Mouse (Mus musculus): ENCODE measurements around the gene Gja1. TPM values are rescaled to one million over a fixed set of nuclear protein-coding genes. Genes with fewer than 3 reads are reported as not detected.

The Gja1 gene
- polyA plus RNA-seq, 1 experiment from 2014 or later, result 141 TPM

DNA sequence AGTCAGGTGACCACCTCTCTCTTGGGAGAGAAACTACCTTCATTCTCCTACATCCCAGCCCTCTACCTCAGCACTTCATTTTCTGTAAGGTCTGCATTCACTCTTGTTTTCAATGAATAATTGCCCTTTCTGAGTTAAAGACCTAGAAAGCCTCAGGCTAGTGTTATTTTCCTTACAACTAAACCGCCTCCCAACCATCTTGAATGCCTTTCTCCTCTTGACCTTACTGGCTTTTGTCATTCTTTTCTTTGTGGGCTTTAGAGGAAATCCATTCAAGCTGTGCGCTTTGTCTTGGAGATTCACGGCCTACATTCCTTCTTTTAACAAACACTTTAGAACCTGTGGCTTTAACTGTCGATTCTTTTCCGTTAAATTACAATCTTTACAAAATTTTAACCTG, 3.0 kb upstream of the Gja1 start:
- DNase-seq (ENCODE audit: low spot score) (no peak), ATAC-seq (ENCODE audit: low FRiP score, low TSS enrichment) (no peak)
- Histone ChIP-seq H3K4me3 (ENCODE audit: low read depth, low read length) (no peak overlapping the region), H3K27ac (replicated peaks) (no peak overlapping the region), H3K36me3 (ENCODE audit: control insufficient read depth, insufficient read depth, low read length) (no peaks in the 10 kb centered on the region), H3K27me3 (ENCODE audit: control insufficient read depth, insufficient read depth, low read length) (no peaks in the 10 kb centered on the region), H3K9ac (ENCODE audit: low read length) (no peak overlapping the region), H3K9me3 (ENCODE audit: control insufficient read depth, low read length) (no peaks in the 10 kb centered on the region), H3K4me2 (replicated peaks; ENCODE audit: low read depth) (no peak overlapping the region), H3K4me1 (replicated peaks; ENCODE audit: control insufficient read depth, insufficient read depth) (no peaks in the 10 kb centered on the region)
- 62% methylated on average over 5 of the region's 5 CpGs for WGBS
- no peak for TF ChIP-seq EP300 (optimal IDR thresholded peaks at IDR 0.05)
- no peak for TF ChIP-seq CTCF (IDR thresholded peaks at IDR 0.05; ENCODE audit: low read depth)

DNA sequence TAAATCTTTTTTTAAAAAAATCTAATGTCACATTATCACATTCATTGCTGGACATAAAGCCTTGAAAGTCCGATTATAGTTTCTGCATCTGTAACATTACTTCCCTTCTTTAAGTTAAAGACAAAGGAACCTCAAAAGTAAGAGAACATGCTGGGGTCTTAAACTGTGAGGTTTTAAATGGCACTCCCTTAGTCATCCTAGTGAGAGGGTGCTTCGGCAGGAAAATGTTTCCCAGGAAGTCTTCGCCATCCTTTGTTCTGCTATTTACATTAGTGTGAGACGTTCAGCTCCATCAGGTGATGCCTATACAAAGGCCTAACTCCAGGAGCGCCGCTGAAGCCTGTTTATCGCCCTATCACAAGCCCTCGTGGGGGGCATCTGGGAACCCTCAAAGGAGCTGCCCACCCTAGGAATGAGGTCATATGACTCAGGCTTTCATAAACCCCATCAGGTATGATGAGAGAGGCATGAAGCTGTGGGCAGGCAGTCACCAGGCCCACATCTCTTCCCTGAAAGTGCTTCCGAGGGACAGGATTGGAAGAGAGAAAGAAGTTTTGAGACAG, 1.1 kb upstream of the Gja1 start:
- Histone ChIP-seq H3K4me1 (replicated peaks; ENCODE audit: control insufficient read depth, insufficient read depth) (no peaks in the 10 kb centered on the region), H3K4me3 (ENCODE audit: low read depth, low read length) (no peak overlapping the region), H3K27ac (replicated peaks) (0 out of 2 replicates have a peak overlapping the region, but pooled peaks have one; percentile 18), H3K9me3 (ENCODE audit: control insufficient read depth, low read length) (no peaks in the 10 kb centered on the region), H3K36me3 (ENCODE audit: control insufficient read depth, insufficient read depth, low read length) (no peaks in the 10 kb centered on the region), H3K27me3 (ENCODE audit: control insufficient read depth, insufficient read depth, low read length) (no peaks in the 10 kb centered on the region), H3K4me2 (replicated peaks; ENCODE audit: low read depth) (no peak overlapping the region), H3K9ac (ENCODE audit: low read length) (no peak overlapping the region)
- TF ChIP-seq EP300 (optimal IDR thresholded peaks at IDR 0.05) (no peak), CTCF (IDR thresholded peaks at IDR 0.05; ENCODE audit: low read depth) (no peak)
- no peak for DNase-seq (ENCODE audit: low spot score)
- 44% methylated on average over 9 of the region's 9 CpGs for WGBS
- ATAC-seq (ENCODE audit: low FRiP score, low TSS enrichment), result no peak

DNA sequence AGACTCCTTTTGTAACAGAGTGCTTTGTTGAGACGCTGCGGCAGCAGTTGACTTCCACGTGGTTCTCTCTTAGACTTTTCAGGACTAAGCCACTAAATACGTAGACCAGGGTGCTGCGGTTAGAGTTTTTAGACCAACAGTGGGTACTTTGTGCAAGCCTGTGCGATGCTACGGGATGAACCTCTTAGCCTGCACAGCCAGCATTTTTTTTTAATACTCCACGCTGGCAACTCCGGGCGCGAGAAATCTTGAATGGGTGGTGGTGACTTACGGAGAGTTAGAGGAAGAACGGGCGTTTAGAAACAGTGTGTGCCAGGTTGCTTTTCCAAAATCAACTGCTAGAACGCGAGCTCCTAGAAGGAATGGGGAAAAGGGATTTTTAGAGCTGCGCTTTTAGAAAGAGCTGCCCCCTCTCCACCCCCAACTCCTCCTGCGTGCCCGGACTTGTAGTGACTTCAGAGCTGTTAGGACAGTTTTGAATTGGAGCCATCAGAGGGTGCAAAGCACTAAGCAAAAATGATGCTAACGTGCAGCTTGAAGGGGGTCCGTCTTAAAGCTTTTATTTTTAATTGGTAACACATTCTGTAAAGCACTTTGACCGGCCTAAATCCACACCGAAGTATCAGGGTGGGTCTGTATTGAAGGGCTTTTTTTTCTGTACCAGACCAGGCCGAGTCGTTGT, 977 bp downstream of the Gja1 start:
- WGBS, result under 1% methylated on average over 25 of the region's 25 CpGs
- no peaks in the 10 kb centered on the region for H3K4me1 ChIP-seq (replicated peaks; ENCODE audit: control insufficient read depth, insufficient read depth)
- no peaks in the 10 kb centered on the region for H3K27me3 ChIP-seq (ENCODE audit: control insufficient read depth, insufficient read depth, low read length)
- H3K4me3 ChIP-seq (ENCODE audit: low read depth, low read length), result peak overlapping the region; percentile 64
- H3K9me3 ChIP-seq (ENCODE audit: control insufficient read depth, low read length), result no peaks in the 10 kb centered on the region
- peak; percentile 44 for ATAC-seq (ENCODE audit: low FRiP score, low TSS enrichment)
- peak overlapping the region; percentile 79 for H3K9ac ChIP-seq (ENCODE audit: low read length)
- H3K4me2 ChIP-seq (replicated peaks; ENCODE audit: low read depth), result peak overlapping the region; percentile 83
- no peaks in the 10 kb centered on the region for H3K36me3 ChIP-seq (ENCODE audit: control insufficient read depth, insufficient read depth, low read length)
- DNase-seq (ENCODE audit: low spot score), result peak; percentile 33
- TF ChIP-seq EP300 (optimal IDR thresholded peaks at IDR 0.05) (no peak), CTCF (IDR thresholded peaks at IDR 0.05; ENCODE audit: low read depth) (no peak)
- H3K27ac ChIP-seq (replicated peaks), result peak overlapping the region; percentile 89

DNA sequence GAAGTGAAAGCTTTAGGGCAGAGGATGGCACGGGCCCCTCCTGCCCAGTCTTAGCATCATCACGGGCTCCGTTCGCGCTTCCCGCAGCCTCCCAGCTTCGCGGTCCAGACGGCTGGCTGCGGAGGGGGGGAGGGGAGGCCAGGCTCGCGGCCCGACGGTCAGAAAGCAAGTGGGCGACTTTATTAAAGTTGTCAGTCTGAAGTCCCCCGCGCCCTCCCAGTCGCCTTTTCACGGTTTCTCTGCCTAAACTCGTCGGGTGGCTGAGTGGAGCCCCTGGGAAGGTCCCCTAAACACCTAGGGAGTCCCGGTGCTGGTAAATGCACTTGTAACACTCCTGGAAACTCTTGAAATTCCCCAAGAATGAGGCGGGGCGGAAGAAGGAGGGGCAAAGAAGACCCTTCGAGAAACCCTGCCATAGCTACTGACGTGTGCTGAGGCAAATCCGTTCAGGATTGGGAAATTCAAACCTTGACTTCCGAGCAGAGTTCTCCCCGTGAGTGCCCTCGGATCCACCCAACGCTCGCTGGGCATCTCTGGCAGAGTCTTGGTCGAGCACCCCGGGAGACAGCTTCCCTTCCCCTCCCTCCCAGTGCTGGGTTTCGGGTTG, 1.6 kb downstream of the Gja1 start:
- Histone ChIP-seq H3K36me3 (ENCODE audit: control insufficient read depth, insufficient read depth, low read length) (no peaks in the 10 kb centered on the region), H3K4me1 (replicated peaks; ENCODE audit: control insufficient read depth, insufficient read depth) (no peaks in the 10 kb centered on the region), H3K27me3 (ENCODE audit: control insufficient read depth, insufficient read depth, low read length) (no peaks in the 10 kb centered on the region), H3K9ac (ENCODE audit: low read length) (peak overlapping the region; percentile 79), H3K4me2 (replicated peaks; ENCODE audit: low read depth) (peak overlapping the region; percentile 83), H3K9me3 (ENCODE audit: control insufficient read depth, low read length) (no peaks in the 10 kb centered on the region), H3K4me3 (ENCODE audit: low read depth, low read length) (peak overlapping the region; percentile 64), H3K27ac (replicated peaks) (peak overlapping the region; percentile 89)
- ATAC-seq (ENCODE audit: low FRiP score, low TSS enrichment) (peak; percentile 67), DNase-seq (ENCODE audit: low spot score) (peak; percentile 48)
- TF ChIP-seq EP300 (optimal IDR thresholded peaks at IDR 0.05) (no peak), CTCF (IDR thresholded peaks at IDR 0.05; ENCODE audit: low read depth) (no peak)
- under 1% methylated on average over 35 of the region's 35 CpGs for WGBS

DNA sequence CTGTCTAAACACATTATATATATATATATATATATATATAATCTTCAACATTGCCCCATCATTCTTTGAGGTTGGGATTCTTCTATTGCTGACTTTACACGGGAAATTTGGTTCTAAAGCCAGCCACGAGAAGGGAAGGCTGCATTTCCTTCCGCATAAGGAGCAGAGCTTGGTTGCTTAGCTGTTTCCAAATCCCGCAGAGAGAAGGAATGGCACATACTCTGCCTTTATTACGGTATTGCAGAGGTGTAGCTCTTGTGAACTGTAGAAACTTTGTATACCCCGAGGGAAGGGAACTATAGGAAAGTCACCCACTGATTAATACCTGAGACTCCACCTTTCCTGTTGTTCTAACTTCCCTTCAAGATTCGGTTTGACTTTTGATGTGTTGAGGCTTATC, 2.6 kb downstream of the Gja1 start:
- no peak for DNase-seq (ENCODE audit: low spot score)
- Histone ChIP-seq H3K9ac (ENCODE audit: low read length) (0 out of 2 replicates have a peak overlapping the region, but pooled peaks have one; percentile 23), H3K4me3 (ENCODE audit: low read depth, low read length) (peak overlapping the region; percentile 64), H3K27ac (replicated peaks) (peak overlapping the region; percentile 89), H3K4me1 (replicated peaks; ENCODE audit: control insufficient read depth, insufficient read depth) (no peaks in the 10 kb centered on the region), H3K27me3 (ENCODE audit: control insufficient read depth, insufficient read depth, low read length) (no peaks in the 10 kb centered on the region), H3K36me3 (ENCODE audit: control insufficient read depth, insufficient read depth, low read length) (no peaks in the 10 kb centered on the region), H3K4me2 (replicated peaks; ENCODE audit: low read depth) (peak overlapping the region; percentile 83), H3K9me3 (ENCODE audit: control insufficient read depth, low read length) (no peaks in the 10 kb centered on the region)
- no peak for TF ChIP-seq CTCF (IDR thresholded peaks at IDR 0.05; ENCODE audit: low read depth)
- no peak for TF ChIP-seq EP300 (optimal IDR thresholded peaks at IDR 0.05)
- WGBS, result 21% methylated on average over 7 of the region's 7 CpGs
- no peak for ATAC-seq (ENCODE audit: low FRiP score, low TSS enrichment)

All from stomach, postnatal 0 days (tissue).